Mouse (Mus musculus): Measurements from ENCODE around the gene Rfesd. TPM values are rescaled to one million over a fixed set of nuclear protein-coding genes. Genes with fewer than 3 reads are reported as not detected.

The Rfesd gene
- polyA plus RNA-seq (2015; fragmentation: Nextera tagmentation; extraction: Ambion mirVana) = 16.6 and 20.0 TPM in 2 replicates

DNA sequence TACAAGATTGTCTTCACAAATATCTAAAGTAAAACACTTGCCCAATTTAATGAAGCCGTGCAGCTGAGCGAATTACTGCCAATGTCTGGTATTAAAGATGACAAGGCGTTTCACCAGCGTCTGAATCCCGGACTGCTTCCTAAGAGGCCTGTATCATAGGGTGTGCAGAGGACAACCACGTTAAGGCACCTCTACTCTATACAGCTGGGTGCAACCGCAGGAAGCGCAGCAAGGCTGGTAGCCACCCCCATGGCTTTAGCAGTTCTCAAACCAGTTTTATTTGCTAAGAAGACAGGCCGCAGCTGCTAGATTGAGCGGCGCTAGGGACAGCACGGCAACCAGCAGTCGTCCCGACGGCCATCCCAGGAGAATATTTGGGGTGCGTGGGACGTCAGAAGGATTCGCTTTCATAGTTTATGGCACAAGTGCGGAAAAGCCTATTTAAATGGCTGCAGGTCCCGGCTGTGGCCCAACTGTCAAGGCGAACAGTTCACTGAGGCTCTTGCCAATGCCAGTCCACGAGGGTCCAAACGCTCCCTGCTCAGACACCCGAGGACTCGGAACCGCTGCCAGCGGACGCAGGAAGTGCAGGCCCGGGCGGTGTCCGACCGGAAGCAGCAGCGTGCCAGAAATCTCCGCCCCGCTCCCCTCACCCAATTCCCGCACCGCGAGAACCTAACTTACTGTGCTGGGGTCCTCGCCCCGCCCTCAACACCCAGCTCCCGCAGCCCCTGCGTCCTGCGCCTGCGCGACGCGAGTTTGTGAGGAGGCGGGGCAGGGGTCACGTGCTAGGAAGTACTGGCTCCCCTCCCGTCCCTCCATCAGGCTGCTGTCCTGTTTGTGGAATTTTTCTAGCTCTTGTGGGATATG, at the start of gene Rfesd:
TSS of gene Rfesd (minus strand) at position 746 of the 870 bp plus-strand sequence.

DNA sequence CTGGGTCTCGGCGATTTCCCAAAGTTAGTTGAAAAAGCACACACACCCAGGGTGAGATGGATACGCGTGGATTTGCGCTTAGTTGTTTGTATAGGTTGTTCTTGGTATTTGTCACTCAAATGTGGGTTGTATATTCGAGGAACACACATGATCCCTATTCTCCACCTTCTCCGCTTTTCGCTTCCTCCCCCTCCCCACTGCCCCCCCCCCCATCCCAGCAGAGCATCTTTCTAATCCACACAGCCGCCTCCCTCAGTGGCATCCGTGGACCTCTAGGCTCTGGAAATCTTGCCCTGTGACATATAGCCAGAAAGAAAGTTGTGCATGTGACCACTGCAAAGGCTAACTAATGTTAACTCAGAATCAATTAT, 38.4 kb upstream of the Rfesd start, which contains the start of gene Gpr150:
TSS of gene Gpr150 (minus strand) at position 101 of the 371 bp plus-strand sequence.

DNA sequence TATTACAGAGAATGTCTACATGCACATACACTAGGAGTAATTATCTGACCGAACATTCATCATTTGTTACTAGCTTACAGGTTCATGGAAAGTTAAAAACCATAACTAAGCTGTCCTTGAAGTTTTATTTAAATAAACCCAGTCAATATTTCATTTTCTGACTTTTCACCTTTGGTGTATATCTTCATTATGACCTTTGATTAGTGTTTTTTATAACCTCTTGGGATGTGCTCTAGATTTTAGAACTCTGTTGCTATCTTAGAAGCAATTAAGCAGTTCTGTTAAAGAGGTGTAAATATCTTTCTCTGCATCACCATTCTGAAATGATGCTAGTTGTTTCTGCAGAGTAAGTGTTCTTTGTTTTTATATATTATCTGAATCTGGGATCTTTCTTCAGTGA, 51.7 kb downstream of the Rfesd start, which contains the start of gene Spata9:
TSS of gene Spata9 (plus strand) at position 301 of the 400 bp plus-strand sequence.

Other genes starting within 250 kb of the Rfesd start
- gene Glrx, start 178.9 kb downstream of the Rfesd start, polyA plus RNA-seq (2015; fragmentation: Nextera tagmentation; extraction: Ambion mirVana) = 90.0 and 105 TPM in 2 replicates
- 15.6 and 22.5 TPM in 2 replicates for gene Rhobtb3, start 74.8 kb downstream of the Rfesd start, polyA plus RNA-seq (2015; fragmentation: Nextera tagmentation; extraction: Ambion mirVana)
- 0.33 and 0.45 TPM in 2 replicates for gene Spata9, start 51.6 kb downstream of the Rfesd start, polyA plus RNA-seq (2015; fragmentation: Nextera tagmentation; extraction: Ambion mirVana)
- 0.06 and 0.07 TPM in 2 replicates for gene Gpr150, start 38.3 kb upstream of the Rfesd start, polyA plus RNA-seq (2015; fragmentation: Nextera tagmentation; extraction: Ambion mirVana)
- 3.7 and 4.0 TPM in 2 replicates for gene Arsk, start 79.9 kb upstream of the Rfesd start, polyA plus RNA-seq (2015; fragmentation: Nextera tagmentation; extraction: Ambion mirVana)
- 6.6 and 7.1 TPM in 2 replicates for gene Ttc37, start 80.0 kb upstream of the Rfesd start, polyA plus RNA-seq (2015; fragmentation: Nextera tagmentation; extraction: Ambion mirVana)

Data from urinary bladder, postnatal 0 days (tissue).